Mouse (Mus musculus): Measurements from ENCODE around the gene P2ry4.

DNA sequence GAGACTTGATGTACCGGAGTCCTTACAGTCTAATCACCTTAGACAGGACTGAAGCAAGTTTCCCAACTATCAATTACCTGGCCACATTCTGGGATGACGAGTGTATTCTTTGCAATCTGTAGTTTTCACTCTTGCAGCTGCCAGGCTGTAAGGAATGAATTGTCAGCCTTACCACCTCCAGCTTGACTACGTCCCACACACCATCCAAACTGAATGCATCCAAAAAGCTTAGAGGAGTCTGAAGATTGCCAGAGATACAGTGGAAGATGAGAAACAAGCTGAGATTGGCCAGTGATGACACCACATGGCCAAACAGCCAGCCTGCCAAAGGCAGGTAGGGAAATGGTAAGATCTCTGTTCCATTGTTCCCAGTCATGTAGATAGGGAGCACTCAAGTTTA is 29.0 kb downstream of the P2ry4 start:
- TF ChIP-seq HCFC1 (IDR thresholded peaks at IDR 0.05; ENCODE audit: borderline replicate concordance, insufficient read depth, low read length) (no peak), MAFK (IDR thresholded peaks at IDR 0.05; ENCODE audit: insufficient read depth, low read depth, low read length) (no peak), ZNF384 (IDR thresholded peaks at IDR 0.05; ENCODE audit: low read depth, low read length) (no peak)

Data from ES-E14 (cell line).